Mouse (Mus musculus) layer of hippocampus, adult 11-12 months (tissue): ENCODE data around the gene Actn4.
"Not testable (repeated sequence)": the region's sequence is repeated elsewhere in the genome, so short reads cannot be mapped to it uniquely, and the experiment has no call there.

Experiments
- DNase-seq: peaks from one replicate; pipeline ENCODE4 v3.0.0; 2022; ENCODE audit warnings: low spot score

Gene Actn4

GRCm38 (mm10) chr7:28922606-28923005, 39.5 kb downstream of the Actn4 start:
- DNase-seq: no peak

- no peak for DNase-seq
Measured at GRCm38 (mm10) chr7:28921722-28922465, 40.2 kb downstream of the Actn4 start.

GRCm38 (mm10) chr7:28921178-28921577, 41.0 kb downstream of the Actn4 start:
- DNase-seq: no peak

GRCm38 (mm10) chr7:28919815-28920214, 42.3 kb downstream of the Actn4 start:
- peak; percentile 54 for DNase-seq

- no peak for DNase-seq
Measured at GRCm38 (mm10) chr7:28918540-28918939, 43.6 kb downstream of the Actn4 start.

GRCm38 (mm10) chr7:28917503-28918426, 44.4 kb downstream of the Actn4 start:
- DNase-seq: peak; percentile 76

GRCm38 (mm10) chr7:28916491-28916890, 45.6 kb downstream of the Actn4 start:
- DNase-seq: no peak

GRCm38 (mm10) chr7:28913171-28913570, 49.0 kb downstream of the Actn4 start:
- no peak for DNase-seq

GRCm38 (mm10) chr7:28911632-28912031, 50.5 kb downstream of the Actn4 start:
- DNase-seq: no peak

- DNase-seq: no peak
Measured at GRCm38 (mm10) chr7:28907195-28907594, 54.9 kb downstream of the Actn4 start.

GRCm38 (mm10) chr7:28903778-28904177, 58.4 kb downstream of the Actn4 start:
- DNase-seq: peak; percentile 74

GRCm38 (mm10) chr7:28902809-28903208, 59.3 kb downstream of the Actn4 start:
- peak; percentile 63 for DNase-seq

GRCm38 (mm10) chr7:28902180-28902579, 60.0 kb downstream of the Actn4 start:
- DNase-seq: no peak

- peak; percentile 65 for DNase-seq
Measured at GRCm38 (mm10) chr7:28901311-28902125, 60.6 kb downstream of the Actn4 start.

- no peak for DNase-seq
Measured at GRCm38 (mm10) chr7:28899972-28900371, 62.2 kb downstream of the Actn4 start.

- no peak for DNase-seq
Measured at GRCm38 (mm10) chr7:28897661-28898060, 64.5 kb downstream of the Actn4 start.

- no peak for DNase-seq
Measured at GRCm38 (mm10) chr7:28894942-28895341, 67.2 kb downstream of the Actn4 start.

- no peak for DNase-seq
Measured at GRCm38 (mm10) chr7:28893643-28894265, 68.4 kb downstream of the Actn4 start.

- no peak for DNase-seq
Measured at GRCm38 (mm10) chr7:28892601-28893000, 69.5 kb downstream of the Actn4 start.

- no peak for DNase-seq
Measured at GRCm38 (mm10) chr7:28888701-28889161, 73.4 kb downstream of the Actn4 start.

- DNase-seq: no peak
Measured at GRCm38 (mm10) chr7:28886486-28886885, 75.7 kb downstream of the Actn4 start.

- not testable (repeated sequence) for DNase-seq
Measured at GRCm38 (mm10) chr7:28883704-28884103, 78.4 kb downstream of the Actn4 start.
